Mouse (Mus musculus): ENCODE measurements around the gene Eef1g.

GRCm38 (mm10) chr19:8967893-8968292 is 1.1 kb downstream of the Eef1g start:
- TF ChIP-seq CTCF (IDR thresholded peaks at IDR 0.05; ENCODE audit: extremely low read depth, insufficient read depth, low read length) (no peak), POLR2A (IDR thresholded peaks at IDR 0.05; ENCODE audit: extremely low read depth, insufficient read depth, low read length) (no peak)

Measured in cortical plate, adult 2 months (tissue).